Mouse (Mus musculus): ENCODE measurements at regions not wholly inside any gene's neighbourhood (a gene's known extent, or its start where the extent isn't known, plus 50 kb on each side); places are given as distances from the start of the nearest gene placed in this dataset.
A peak's percentile ranks its signal among the peaks of the same experiment; 100 is the strongest.

- no peak for ATAC-seq (replicated peaks; ENCODE audit: poor library complexity)
Measured at GRCm38 (mm10) chr7:84800966-84801365, 52.4 kb upstream of the Olfr291 start.

GRCm38 (mm10) chr7:84794655-84795054 is 58.7 kb upstream of the Olfr291 start:
- ATAC-seq (replicated peaks; ENCODE audit: poor library complexity) = no peak

- ATAC-seq (replicated peaks; ENCODE audit: poor library complexity) = peak; percentile 99
Measured at GRCm38 (mm10) chr7:84779276-84779825, 74.0 kb upstream of the Olfr291 start.

GRCm38 (mm10) chr7:84777696-84778095 is 75.7 kb upstream of the Olfr291 start:
- ATAC-seq (replicated peaks; ENCODE audit: poor library complexity) = no peak

- ATAC-seq (replicated peaks; ENCODE audit: poor library complexity) = no peak
Measured at GRCm38 (mm10) chr7:84756261-84756660, 66.5 kb upstream of the Zfand6 start.

GRCm38 (mm10) chr7:84753361-84753760 is 63.6 kb upstream of the Zfand6 start:
- no peak for ATAC-seq (replicated peaks; ENCODE audit: poor library complexity)

GRCm38 (mm10) chr7:84749434-84750301 is 59.9 kb upstream of the Zfand6 start:
- ATAC-seq (replicated peaks; ENCODE audit: poor library complexity) = peak; percentile 90

GRCm38 (mm10) chr7:84747847-84748246 is 58.1 kb upstream of the Zfand6 start:
- no peak for ATAC-seq (replicated peaks; ENCODE audit: poor library complexity)

GRCm38 (mm10) chr7:84744321-84745070 is 54.7 kb upstream of the Zfand6 start:
- ATAC-seq (replicated peaks; ENCODE audit: poor library complexity) = no peak

- ATAC-seq (replicated peaks; ENCODE audit: poor library complexity) = peak; percentile 52
Measured at GRCm38 (mm10) chr7:84739965-84740390, 50.2 kb upstream of the Zfand6 start.

Data from megakaryocyte progenitor cell, adult 5-6 weeks (primary cell).